Mouse (Mus musculus) ES-E14 (cell line): ENCODE results near the gene Ntrk2. TPM values are rescaled to one million over a fixed set of nuclear protein-coding genes. Genes with fewer than 3 reads are reported as not detected.

ENCODE experiments used
- DNase-seq: peaks from one replicate; pipeline ENCODE4 v3.0.0-alpha.2; 2013; ENCODE audit warnings: low read depth, low spot score
- H3K27ac ChIP-seq: 2 replicates; pipeline ENCODE4 v1.5.1; 2012; ENCODE audit warnings: low read depth, mild to moderate bottlenecking, low read length, moderate library complexity, mixed read lengths; ENCODE audit not compliant: poor library complexity, insufficient read depth, severe bottlenecking
- H3K36me3 ChIP-seq: 2 replicates; pipeline ENCODE4 v1.6.1; 2012; ENCODE audit warnings: mild to moderate bottlenecking, low read length, moderate library complexity, mixed read lengths; ENCODE audit not compliant: control insufficient read depth, poor library complexity, insufficient read depth, severe bottlenecking
- H3K4me1 ChIP-seq, 2 experiments: fragments of 150-350 bp in 1 of 2; sonication (generic) in 1 of 2; 2 replicates each; pipeline ENCODE4 v1.6.1; 2012; ENCODE audit warnings: low read length in 2 of 2, mild to moderate bottlenecking in 1 of 2, mixed read lengths in 1 of 2; ENCODE audit not compliant: control insufficient read depth in 2 of 2, insufficient read depth in 2 of 2, poor library complexity in 1 of 2
- H3K4me3 ChIP-seq, 2 experiments: fragments of 150-350 bp in 1 of 2; sonication (generic) in 1 of 2; 2 replicates each; pipeline ENCODE4 v1.5.1; 2012; ENCODE audit warnings: low read length in 2 of 2, low read depth in 1 of 2, mild to moderate bottlenecking in 1 of 2, mixed read lengths in 1 of 2; ENCODE audit not compliant: insufficient read depth in 1 of 2, poor library complexity in 1 of 2, severe bottlenecking in 1 of 2
- H3K9ac ChIP-seq: 2 replicates; pipeline ENCODE4 v1.6.1; 2012; ENCODE audit warnings: low read depth, mild to moderate bottlenecking, low read length, mixed read lengths; ENCODE audit not compliant: poor library complexity, insufficient read depth, severe bottlenecking
- H3K9me3 ChIP-seq: fragments of 150-350 bp; sonication (generic); 2 replicates; pipeline ENCODE4 v1.6.1; 2012; ENCODE audit warnings: low read depth, mild to moderate bottlenecking, low read length; ENCODE audit not compliant: control insufficient read depth, insufficient read depth
- CHD2 ChIP-seq: IDR thresholded peaks from 2 replicates; pipeline ENCODE4 v1.6.1; 2014; ENCODE audit warnings: mild to moderate bottlenecking, low read depth, low read length, inconsistent platforms
- HCFC1 ChIP-seq: IDR thresholded peaks from 2 replicates; pipeline ENCODE4 v1.6.1; 2012; ENCODE audit warnings: low read length, inconsistent platforms, borderline replicate concordance; ENCODE audit not compliant: insufficient read depth
- MAFK ChIP-seq: IDR thresholded peaks from 2 replicates; pipeline ENCODE4 v1.6.1; 2014; ENCODE audit warnings: mild to moderate bottlenecking, low read depth, low read length, inconsistent platforms; ENCODE audit not compliant: insufficient read depth
- ZC3H11A ChIP-seq: IDR thresholded peaks from 2 replicates; pipeline ENCODE4 v1.6.1; 2012; ENCODE audit warnings: low read depth, mild to moderate bottlenecking, inconsistent platforms, low read length, borderline replicate concordance
- ZNF384 ChIP-seq: IDR thresholded peaks from 2 replicates; pipeline ENCODE4 v1.6.1; 2012; ENCODE audit warnings: low read depth, low read length, inconsistent platforms
- in situ Hi-C, 2 experiments: fragments of 600-800 bp; cut with MboI; formaldehyde crosslinking; loops; one replicate each; pipeline ENCODE4 v1.15.1; 2025; ENCODE audit warnings: low sequenced_read_pairs in 2 of 2, inconsistent platforms in 1 of 2; ENCODE audit not compliant: unreplicated experiment in 2 of 2
- total RNA-seq: library from RNA; depleted of rRNA; stranded (reverse); fragments of 300-350 nt; gene quantifications from 2 replicates; pipeline ENCODE4 v1.2.3, GENCODE M21; 2012

Gene Ntrk2
- total RNA-seq, 1 experiment = 5.0 TPM

DNA sequence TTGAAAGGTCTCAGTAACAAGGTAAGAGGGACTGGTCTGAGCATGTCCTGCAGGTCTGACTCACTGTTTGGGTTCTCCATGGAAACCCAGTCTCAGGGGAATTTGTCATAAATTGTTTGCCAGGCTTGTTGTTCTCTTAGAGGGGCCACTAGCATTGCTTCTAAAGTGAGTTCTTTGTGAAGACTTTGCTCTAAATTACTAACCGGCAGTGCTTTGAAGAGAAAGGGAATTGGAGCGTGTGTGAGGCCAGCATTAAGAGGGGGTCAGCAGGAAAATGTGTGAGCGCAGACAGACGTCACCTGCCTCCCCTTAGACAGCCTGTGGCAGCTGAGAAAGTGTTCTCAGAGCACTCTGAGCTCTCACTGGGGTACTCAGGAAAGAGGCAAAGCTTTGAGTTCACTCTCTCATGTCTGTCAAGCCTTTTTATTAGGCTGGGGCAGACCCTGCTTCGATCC is 165.1 kb downstream of the Ntrk2 start:
- Histone ChIP-seq H3K4me1 (peaks cover 0 to 5% of the 10 kb centered on the region in 2 experiments; a peak in 2 of 4 replicates), H3K36me3 (no peaks in the 10 kb centered on the region), H3K9me3 (no peaks in the 10 kb centered on the region), H3K27ac (no peak overlapping the region), H3K4me3 (no peak overlapping the region), H3K9ac (no peak overlapping the region)
- TF ChIP-seq HCFC1 (no peak), ZNF384 (no peak), MAFK (no peak), ZC3H11A (no peak)
- no peak for DNase-seq
- in situ Hi-C loops = no loop called here

DNA sequence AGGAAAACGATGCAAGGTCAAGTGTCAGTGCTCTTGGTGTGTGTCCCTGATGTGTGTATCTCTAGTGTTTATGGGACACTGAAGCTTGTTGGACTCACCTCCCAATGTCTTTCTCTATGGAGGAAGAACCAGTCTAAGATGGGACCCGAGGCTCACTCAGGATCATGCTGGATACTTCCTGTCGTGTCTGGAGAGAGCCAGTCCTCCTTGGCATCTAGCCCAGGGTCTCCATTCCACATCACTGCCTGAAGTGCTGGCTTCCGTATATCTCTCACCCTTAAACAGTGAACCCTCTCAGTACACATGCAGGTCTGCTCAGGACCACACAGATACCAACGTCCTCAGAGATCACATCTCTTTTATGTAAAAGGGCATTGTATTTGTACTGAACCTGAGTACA is 166.1 kb downstream of the Ntrk2 start:
- H3K36me3 ChIP-seq = no peaks in the 10 kb centered on the region
- H3K4me3 ChIP-seq = no peak overlapping the region
- TF ChIP-seq HCFC1 (no peak), MAFK (no peak), ZNF384 (no peak), ZC3H11A (no peak), CHD2 (no peak)
- no peak overlapping the region for H3K9ac ChIP-seq
- H3K27ac ChIP-seq = no peak overlapping the region
- H3K4me1 ChIP-seq = peaks cover 0 to 5% of the 10 kb centered on the region in 2 experiments; a peak in 2 of 4 replicates
- H3K9me3 ChIP-seq = no peaks in the 10 kb centered on the region
- in situ Hi-C loops = no loop called here
- no peak for DNase-seq

- in situ Hi-C loops = no loop called here
- Histone ChIP-seq H3K9me3 (no peaks in the 10 kb centered on the region), H3K9ac (no peak overlapping the region), H3K4me3 (no peak overlapping the region), H3K4me1 (peaks cover 0 to 2% of the 10 kb centered on the region in 2 experiments; a peak in 1 of 4 replicates), H3K27ac (no peak overlapping the region), H3K36me3 (no peaks in the 10 kb centered on the region)
- no peak for DNase-seq
- TF ChIP-seq ZC3H11A (no peak), HCFC1 (no peak), MAFK (no peak), ZNF384 (no peak), CHD2 (no peak)
Measured at GRCm38 (mm10) chr13:58996447-58996846, 190.1 kb downstream of the Ntrk2 start.

DNA sequence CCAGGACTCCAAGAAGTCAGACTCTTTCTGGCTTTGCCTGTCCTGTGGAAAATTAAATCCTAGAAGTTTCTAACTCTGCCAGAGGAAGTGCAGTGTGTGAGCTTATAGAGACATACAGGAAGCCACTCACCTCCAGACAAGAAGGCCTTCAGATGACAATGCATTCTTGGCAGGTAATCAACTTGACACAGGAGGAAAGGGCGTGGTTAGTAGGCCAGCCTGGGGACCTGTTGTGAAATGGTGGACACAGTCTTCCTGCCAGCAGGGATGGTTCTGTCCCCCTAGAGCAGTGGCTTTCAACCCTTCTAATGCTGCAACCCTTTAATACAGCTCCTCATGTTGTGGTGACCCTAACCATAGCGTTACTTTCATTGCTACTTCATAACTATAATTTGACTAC is 191.4 kb downstream of the Ntrk2 start:
- in situ Hi-C loops = no loop called here

More for the DNA sequence above, 191.4 kb downstream of the Ntrk2 start:
- Histone ChIP-seq H3K9me3 (no peaks in the 10 kb centered on the region), H3K4me1 (no peaks in the 10 kb centered on the region), H3K9ac (no peak overlapping the region), H3K27ac (no peak overlapping the region), H3K4me3 (no peak overlapping the region), H3K36me3 (no peaks in the 10 kb centered on the region)
- TF ChIP-seq ZC3H11A = no peak
- no peak for TF ChIP-seq MAFK
- no peak for TF ChIP-seq CHD2
- TF ChIP-seq HCFC1 = no peak
- no peak for TF ChIP-seq ZNF384
- DNase-seq = no peak
